Mouse (Mus musculus) cerebellum, adult 2 months (tissue): ENCODE results near the gene Slc43a1.

Experiments used
- CTCF ChIP-seq: fragments of 200-500 bp; IDR thresholded peaks from 2 replicates; pipeline ENCODE4 v1.5.1; 2011; ENCODE audit warnings: low read depth, mild to moderate bottlenecking, control low read depth, low read length, moderate library complexity, borderline replicate concordance; ENCODE audit not compliant: insufficient read depth
- POLR2A ChIP-seq: fragments of 200-500 bp; IDR thresholded peaks from 2 replicates; pipeline ENCODE4 v1.6.1; 2011; ENCODE audit warnings: low read length, control low read depth, borderline replicate concordance; ENCODE audit not compliant: insufficient read depth

- TF ChIP-seq CTCF (no peak), POLR2A (no peak)
These were observed 38.3 kb upstream of the Slc43a1 start for GRCm38 (mm10) chr2:84800304-84800703.
